Mouse (Mus musculus) kidney, postnatal 36 days (tissue): Measurements from ENCODE around the gene Btbd7.
A peak's percentile ranks its signal among the peaks of the same experiment; 100 is the strongest.

Experiments
- DNase-seq, 2 experiments: peaks; one replicate each; pipeline ENCODE4 v3.0.0; 2021 to 2022; ENCODE audit warnings: mixed read lengths in 2 of 2

Btbd7 gene

DNA sequence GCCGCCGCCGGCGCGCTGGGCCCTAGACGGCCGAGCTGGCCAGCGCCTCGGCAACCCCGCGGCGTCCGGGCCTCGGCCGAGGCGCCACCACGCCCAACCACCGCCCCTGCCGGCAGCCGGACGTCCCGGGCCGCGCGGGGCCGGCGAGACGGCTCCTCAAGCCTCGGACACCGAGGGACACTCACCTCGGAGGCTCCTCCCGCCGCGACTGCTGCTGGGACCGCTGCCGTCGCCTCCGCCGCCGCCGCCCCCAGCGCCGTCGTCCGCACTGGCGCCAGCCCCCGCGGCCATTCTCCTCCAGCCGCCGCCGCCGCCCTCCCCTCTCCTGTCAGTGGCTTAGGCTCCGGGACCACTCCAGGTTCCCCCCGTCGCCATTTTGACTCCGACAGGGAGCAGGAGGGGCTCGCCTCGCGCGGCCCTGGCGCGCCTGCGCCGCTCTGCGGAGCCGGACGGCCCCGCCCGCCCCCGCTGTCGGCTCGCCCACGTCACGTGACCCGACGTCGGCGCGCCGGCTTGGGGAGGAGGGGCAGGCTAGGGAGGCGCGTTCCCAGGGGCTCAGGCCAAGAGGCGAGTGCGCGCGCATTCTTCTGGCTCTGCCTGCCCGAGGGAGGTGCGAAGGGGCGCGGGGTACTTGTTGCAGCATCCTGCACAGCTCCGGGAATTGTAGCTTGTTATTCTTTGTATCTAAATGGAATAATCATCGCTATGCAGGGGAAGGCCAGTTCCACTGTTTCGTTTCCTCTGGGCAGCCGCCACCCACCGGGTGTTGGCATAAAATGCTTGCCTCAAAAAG, at the start of gene Btbd7:
Gene Btbd7 (minus strand): TSS at position 441 of the 793 bp plus-strand sequence.
- peak; percentile 97 to 99 for DNase-seq

DNA sequence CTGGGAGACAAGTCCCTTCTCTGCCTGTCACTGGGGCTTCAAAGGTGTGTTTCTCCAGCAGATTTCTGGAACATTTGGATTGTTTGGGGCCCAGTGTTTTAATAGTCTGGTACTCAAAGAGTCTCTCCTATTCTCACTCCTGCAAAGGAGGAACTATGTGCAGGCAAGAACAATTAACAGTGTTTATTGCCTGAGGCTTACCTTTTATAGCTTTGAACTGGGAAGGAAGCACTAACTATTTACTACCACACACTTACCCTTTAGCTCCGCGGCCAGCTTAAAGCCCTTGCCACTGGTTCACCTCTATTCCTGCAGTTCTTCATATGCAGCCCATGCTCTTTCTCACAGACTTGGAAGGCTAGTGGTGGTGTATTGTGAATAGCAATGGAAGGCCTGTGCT, 37.8 kb upstream of the Btbd7 start:
- DNase-seq, result no peak

DNA sequence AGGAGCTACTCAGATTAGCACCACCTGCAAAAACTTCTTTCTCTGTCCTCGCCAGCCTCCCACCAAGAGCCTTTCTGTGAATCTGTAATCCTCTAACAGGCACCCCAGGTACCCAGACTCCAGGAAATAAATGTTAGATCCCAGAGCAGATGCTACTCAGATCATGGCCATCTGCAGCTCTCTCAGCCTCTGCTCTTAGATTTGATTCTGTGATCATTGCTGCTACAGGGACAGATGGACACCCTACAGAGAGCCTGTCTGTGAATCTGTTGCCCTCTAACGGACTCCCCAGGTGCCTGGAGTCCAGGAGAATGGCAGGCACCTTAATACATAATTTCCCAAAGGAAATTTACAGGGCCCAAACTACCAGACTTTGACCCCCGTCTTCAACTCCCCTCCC, 29.9 kb upstream of the Btbd7 start:
- DNase-seq, result no peak

DNA sequence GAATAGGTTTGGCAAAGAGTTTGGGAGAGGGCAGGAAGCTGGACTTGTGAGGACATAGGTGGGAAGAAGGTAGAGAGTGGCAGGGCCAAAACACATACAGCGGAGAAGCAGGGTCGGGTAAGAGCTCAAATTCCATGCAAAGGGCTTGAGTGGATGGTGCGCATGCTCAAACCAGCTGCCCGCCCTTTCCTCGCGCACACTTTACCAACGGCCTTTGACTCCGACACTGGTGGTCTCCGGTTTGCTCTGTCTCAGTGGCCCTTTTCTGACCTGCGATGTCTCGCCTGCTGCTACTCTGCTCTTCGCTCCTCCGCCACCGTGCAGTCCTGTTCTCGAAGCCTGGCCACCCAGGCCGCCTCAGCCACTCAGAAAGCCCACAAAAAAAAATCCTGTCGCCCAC, 20.8 kb upstream of the Btbd7 start, which contains the start of gene Cox8c:
Gene Cox8c (plus strand): TSS at position 226 of the 400 bp plus-strand sequence.
- no peak for DNase-seq

DNA sequence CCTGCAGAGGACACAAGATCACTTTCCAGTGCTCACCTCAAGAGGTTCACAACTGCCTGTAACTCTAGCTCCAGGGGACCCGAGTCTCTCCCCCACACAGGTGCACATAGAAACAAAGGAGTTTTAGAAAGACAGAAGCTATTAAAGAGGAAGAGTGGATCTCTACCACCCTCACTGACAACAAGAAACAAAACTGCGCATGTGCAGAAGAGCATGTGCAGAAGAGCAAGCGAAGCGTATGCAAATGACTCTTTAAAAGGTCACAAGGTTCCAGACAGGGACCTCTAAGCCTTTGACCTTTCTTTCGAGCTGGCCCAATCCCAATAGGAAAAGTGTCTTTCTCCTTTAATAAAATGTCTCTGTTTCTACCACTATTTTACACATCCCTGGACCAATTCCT, 10.3 kb upstream of the Btbd7 start:
- DNase-seq, result no peak

DNA sequence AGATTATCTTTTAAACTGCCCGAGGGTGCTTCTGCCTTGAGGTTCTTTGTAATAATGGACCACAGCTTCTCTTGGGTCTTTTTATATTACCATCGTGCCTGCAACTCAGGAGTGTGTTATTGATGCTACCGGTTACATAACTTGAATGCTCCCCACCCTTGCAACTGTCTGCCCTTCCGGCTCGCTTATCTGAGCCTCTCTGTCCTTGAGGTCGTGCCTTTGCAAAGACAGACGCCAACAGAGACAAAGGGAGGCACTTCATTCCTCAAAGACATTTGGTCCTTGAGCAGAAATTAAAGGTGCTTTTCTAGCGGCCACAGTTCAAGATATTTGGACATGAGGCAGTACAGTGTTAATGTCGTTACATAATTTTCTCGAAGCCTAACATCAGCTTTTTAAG, 9.1 kb upstream of the Btbd7 start:
- no peak for DNase-seq

DNA sequence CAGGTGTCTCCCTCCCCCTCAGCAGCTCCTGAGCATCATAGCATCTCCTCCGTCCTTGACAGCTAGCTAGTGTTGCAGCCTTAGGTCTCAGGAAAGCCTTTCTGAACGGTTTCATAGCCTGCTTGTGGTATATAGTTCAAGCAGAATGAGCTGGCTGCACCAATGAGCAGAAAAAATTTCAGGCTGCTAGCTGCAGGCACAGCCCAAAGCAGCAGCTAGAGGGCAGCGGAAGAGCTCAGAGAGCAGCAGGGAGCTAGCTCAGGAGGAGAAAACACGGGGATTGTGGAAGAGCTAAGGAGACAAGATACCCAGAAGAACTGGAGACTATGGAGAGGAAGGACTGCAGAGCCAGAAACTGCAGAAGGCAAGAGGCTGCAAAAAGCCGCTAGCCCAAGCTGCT, 7.5 kb upstream of the Btbd7 start:
- peak in 1 of 2 experiments; percentile 43 for DNase-seq

DNA sequence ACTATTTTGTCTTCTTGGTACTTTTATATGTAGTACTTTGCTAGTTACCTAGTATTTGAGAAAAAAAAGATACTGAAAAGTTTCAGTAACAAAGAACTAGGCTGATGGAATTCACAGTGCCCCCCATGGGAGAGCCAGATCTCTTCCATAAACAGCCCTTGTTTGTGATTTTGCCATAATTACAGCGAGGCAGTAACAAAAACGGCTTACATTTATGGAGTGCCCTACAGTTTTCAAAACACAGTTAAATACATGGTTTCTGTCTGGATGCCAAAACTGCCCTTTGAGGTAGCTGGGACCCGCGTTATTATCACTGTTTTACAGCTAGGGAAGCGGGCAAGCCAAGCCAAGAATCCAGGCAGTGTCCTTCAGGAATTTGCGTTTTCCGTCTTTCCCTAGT, 630 bp upstream of the Btbd7 start:
- DNase-seq, result no peak

DNA sequence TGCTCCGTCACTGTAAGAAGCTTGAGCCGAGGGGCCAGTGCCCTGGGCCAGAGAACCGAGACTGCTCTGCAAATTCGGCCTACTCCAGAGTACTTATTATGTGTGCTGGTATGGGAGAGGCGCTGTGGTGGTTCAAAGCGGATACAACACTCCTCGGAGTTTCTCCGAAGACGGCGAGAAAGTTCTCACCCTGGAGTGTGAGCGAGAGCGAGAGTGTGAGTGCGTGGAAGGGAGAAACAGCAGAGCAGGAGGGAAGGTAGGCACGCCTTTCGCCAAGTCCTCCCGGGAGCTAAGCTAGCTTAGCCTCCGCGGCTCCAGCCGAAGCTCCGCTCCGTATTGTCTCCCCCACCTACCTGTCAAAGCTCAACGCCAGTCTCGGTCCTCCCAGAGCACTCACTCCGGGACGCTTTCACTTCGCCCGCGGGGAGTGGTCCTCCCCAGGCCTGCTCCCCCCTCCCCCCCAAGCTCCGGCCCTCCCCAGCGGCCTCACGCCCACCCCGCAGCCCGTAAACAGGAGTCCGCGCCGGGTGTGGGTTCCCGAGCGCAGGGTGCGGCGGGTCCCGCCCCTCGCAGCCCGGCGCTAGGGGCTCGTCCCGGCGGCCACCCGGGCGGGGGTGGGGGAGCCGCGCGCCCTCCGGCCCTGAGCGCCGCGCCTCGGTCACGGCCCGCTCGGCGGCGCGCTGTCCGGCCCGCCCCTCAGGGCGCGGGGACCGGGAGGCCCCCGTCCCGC, 805 bp downstream of the Btbd7 start:
- DNase-seq, result peak; percentile 35 to 58

DNA sequence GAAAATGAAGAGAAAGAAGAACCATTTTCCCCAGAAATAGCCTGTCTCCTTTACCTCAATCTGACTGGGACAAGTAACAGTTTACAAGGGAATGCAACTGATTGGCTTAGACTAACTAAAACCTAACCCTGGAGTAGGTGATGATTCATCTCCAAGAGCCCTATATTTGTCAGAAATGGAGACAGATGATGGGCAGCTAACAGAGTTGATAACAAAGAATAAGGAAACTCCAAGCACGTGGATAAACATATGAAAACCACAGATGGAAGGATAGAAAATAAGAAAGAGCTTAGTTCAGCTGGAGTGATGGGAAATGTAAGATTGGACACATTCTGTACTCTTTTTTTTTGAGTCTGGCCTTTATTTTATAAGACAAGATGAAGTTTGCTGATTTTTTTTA, 7.7 kb downstream of the Btbd7 start:
- no peak for DNase-seq

DNA sequence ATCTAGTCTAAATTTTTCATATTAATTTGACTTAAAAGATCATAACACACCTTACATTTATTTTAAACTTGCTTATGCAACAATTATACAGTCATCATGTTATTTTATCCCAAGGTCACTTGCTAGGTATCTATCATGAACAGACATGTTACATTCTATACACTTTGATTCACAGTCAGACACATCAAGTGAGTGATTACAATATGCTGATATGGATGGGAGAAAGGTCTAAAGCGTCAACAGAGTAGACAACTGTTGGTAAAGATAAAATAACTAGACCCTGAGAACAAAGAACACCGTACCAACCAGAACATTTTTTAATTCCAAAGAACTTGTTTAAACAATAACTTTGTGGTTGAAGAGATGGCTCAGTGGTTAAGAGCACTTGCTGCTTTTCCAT, 8.5 kb downstream of the Btbd7 start:
- DNase-seq, result no peak

DNA sequence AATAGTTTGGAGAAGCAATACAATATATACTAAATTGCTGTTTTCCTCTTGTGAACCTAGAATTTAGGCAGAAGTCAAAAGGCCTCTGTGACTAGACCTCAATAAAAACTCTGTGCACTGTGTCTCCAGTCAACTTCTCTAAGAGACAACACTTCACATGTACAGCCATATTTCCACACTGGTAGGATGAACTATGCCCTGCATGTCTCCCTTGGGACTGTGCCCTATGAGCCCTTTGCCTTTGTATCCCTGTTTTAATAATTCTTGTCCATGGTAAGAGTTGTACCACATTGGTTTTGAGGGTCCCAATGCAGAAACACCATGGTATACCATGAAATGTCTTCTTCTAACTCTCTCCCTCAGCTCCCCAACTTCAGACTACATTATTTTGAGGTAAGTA, 17.5 kb downstream of the Btbd7 start:
- DNase-seq, result no peak

DNA sequence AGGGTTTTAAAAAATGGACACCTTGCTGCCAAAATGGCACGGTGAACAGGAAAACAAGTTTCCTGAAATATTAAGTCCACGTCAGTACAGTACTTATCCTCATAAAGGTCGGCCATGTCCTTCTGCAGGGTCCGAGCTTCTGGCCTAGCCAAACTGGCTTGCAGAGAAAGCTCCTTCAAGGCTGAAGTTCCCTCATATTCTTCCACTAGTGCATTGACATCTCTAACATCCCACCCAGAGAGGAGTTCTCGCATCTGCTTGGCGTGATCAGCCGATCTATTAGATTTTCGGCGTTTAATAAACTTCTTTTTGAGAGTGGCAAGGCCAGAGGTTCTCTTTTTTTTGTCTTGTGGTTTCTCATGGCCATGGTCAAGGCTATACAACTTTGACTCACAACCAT, 40.0 kb downstream of the Btbd7 start:
- no peak for DNase-seq

DNA sequence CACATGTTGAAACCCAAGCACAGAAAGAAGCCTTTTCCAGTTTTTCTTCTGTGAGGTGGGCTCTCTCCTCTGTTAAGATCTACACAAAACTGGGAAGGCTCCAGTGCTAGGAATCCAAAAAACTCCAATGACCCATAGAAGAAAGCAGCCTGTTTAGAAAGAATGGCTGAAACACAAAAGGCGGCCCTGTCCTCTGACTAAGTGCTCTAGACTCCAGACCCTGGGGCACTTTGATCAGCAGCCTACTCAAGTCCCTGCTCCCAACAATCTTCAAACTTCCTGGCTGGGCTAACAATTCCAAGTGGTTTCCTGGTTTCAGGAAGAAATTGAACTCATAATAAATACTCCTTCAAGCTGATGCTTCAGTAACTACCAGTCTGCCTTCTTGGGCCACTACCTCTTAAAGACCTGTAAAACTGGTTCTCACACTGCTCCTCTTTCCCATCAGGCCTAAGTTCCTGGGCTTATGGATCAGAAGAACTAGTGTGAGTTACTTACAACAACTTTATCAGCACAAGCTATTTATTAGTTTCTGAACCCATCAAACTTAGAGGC, 45.4 kb downstream of the Btbd7 start:
- DNase-seq, result no peak

DNA sequence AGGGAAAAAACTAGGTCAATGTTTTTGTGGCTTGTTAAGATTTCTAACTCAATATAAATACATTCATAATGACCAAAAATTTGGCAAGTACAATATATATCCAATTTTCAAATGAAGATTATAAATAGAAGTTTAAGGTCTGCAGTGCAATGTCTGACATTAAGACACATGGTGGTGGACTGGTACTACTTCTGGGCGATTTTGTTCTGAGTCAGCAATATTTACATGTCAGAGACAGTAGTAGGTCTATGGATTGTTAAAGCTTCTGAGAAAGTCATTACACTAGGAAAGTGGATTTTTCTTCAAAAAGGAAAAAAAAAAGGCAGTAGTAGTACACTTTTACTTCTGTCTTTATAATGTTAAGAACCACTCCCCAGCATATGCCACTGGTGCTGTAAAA, 46.4 kb downstream of the Btbd7 start:
- no peak for DNase-seq

DNA sequence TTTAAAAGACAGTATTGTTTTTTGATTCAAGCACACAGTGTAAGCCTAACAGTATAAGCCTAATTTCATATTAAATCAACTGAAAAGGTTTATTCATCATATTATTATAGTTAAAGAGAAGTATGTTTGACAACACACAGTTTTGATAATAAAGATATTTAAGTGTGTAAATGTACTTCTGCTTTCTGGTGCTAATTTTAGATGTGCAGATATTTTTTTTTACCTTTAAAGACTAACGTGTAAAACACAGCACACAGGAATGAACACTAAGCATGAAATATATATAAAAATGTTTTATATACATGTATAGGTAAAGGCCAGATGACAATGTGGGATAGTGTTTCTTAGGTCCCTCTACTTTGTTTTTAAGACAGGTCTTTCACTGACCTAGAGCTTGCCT, 51.2 kb downstream of the Btbd7 start:
- DNase-seq, result no peak

DNA sequence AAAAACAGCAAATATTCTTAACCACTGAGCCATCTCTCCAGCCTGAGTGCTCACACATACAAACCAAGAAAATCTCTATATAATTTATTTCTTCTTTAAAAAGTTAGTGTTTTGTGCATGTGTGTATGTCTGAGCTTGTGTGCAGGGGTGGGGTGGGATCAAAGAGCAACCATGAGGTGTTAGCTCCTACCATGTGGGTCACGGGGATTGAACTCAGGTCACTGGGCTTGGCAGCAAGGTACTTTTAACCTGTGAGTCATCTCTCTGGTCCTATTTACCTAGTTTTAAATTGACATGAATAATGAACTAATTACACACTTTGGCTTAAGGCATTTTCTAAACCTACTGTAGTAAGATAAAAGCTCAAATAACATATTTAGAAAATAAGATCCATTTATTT, 51.9 kb downstream of the Btbd7 start:
- DNase-seq, result no peak

DNA sequence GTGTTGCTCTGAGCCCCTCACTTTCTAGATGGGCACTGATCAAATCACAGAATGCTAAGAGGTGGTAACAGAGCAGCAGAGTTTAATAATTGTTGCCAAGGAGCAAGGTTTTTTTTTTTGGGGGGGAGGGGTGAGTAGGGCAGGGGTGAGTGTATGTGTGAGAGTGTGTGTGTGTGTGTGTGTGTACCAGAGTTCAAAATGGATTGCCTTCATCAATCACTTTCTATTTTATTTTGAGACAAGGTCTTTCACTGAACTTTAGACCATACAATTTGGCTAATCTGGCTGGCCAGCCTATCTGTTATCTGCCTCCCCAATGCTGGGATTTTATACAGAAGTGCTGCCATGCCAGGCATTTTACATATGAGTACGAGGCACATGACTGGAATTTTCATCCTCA, 63.4 kb downstream of the Btbd7 start:
- DNase-seq, result no peak

DNA sequence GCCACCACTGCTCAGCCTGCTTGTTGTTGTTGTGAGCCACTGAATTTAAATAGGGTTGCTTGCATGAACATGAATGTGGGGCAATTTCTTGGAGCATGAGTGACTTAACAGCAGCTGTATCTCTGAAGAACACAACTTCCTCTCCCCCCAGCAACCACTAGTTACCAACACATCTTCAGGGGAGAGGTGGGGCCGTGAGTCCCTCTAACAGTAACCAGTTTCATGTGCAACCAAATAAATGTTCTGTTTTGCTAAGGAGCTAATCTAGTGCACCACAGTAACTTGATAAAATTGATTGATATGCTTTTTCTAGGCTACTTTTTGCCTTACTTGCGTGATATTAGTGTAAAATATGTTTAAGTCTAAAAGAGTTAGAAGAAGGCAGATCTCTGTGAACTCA, 78.7 kb downstream of the Btbd7 start:
- DNase-seq, result no peak

DNA sequence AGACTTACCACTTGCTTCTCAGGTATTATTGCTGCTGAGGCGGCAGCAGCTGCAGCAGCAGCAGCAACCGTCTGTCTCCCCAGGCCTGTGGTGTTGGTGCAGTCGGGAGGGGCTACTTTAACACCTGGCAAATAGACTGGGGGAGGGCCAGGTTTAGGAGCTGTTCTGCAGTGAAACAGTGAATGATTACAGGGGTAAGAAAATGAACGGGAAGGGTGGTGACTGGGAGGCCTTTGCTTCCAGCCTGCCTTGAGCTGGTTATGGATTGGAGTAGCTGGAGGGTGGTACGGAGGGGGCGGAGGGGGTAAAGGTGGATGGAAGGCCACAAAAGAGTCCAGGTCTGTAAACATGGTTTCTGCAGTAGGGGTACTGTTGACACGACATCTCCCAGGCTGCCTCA, 90.3 kb downstream of the Btbd7 start:
- DNase-seq, result peak in 1 of 2 experiments; percentile 22

DNA sequence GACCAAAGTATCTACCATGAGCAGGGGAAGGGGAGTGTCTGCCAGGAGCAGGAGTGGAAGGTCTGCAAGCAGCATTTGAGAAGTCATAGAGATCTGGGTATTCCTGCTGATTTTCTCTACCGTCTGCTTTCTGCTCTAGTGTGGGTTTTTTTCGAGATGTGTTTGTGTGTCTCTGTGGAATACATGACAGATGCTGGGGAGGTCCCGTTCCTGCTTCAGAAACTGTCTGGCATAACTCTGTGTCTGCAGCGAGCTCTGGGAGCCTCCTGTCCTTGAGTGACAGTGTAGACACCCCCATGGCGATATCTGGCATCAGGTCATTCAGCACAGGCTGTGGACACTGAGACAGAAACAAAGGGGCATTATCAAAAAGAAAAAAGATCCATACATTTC, 92.7 kb downstream of the Btbd7 start:
- no peak for DNase-seq

DNA sequence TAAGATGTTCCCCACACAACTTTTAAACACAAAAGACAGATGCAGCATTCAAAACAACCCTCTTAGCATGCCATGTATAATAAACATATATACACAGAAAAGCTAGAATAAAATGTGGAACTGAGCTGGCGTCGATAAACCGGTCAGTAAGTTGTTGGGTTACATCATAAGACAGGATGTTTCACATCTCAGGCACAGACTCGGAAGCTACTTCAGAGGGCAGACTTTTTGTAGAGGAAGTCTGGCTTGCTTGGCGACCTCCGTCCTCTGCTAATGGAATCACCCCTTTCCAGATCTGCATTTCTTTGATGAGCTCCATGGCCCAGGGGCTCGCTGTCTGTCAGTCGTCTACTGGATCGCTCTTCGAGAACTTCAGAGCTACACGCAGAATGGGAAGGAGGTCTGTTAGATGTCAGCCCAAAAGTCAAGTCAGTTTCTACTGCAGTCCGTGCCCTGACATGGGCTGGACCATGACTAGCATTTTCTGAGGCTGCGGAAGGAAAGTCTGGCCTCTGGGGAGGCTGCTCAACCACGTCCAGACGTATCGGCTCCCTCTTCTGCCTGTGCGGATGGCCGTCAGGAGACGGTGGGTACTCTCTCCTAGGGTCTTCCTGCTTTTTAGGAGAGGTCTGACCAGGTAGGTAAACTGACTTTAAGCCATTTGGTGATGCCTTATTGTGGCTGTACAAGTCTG, 93.2 kb downstream of the Btbd7 start:
- no peak for DNase-seq

DNA sequence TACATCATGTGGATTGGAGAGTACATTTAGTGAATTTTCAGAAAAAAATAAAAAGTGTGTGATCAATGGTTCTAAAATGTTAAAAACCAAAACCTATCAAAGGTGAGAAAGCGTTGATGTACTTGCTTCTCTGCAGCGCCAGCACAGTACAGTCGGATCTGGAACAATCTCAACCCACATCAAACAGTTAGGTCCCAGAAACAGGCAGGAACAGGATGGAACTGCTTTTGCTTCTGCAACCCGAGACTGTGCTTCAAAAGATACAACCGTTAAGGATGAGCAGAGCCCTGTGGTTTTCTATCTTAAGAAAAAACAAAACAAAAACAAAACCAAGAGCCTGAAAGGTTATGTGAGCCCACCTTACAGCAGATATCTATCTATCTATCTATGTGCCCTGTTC, 95.4 kb downstream of the Btbd7 start:
- DNase-seq, result no peak

DNA sequence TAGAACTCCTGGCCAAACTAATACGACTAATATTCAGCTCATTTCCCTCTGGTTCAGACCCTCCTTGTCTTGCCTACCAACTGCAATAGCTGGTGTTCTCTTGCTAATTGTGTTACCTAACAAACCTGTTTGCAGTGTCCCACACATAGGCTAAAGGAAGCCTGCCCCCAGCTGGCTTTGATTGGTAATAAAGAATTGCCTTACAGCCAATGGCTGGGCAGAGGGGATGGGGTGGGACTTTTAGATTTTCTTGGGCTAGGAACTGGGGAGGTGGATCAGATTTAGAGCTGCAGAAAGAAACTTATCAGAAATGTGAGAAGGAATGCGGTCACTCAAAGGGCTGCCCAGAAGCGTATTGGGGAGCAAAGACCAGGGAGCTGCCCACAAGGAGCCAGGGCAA, 98.8 kb downstream of the Btbd7 start:
- DNase-seq, result peak; percentile 15 to 50
